Mouse (Mus musculus): ENCODE results near the gene Klf6.

- TF ChIP-seq CTCF (IDR thresholded peaks at IDR 0.05; ENCODE audit: borderline replicate concordance, insufficient read depth, low read length), result no peak
- no peak for TF ChIP-seq POLR2A (IDR thresholded peaks at IDR 0.05; ENCODE audit: low read depth, low read length)
These were observed 42.1 kb upstream of the Klf6 start for GRCm38 (mm10) chr13:5819173-5819572.
